Mouse (Mus musculus): ENCODE data around the gene 1700092M07Rik. TPM values are rescaled to one million over a fixed set of nuclear protein-coding genes. Genes with fewer than 3 reads are reported as not detected.

1700092M07Rik gene
- polyA plus RNA-seq, 1 experiment from 2014 or later, result 0.59 TPM

GRCm38 (mm10) chr19:8734334-8734733 lies 6.2 kb upstream of the 1700092M07Rik start:
- ATAC-seq (ENCODE audit: low FRiP score, low TSS enrichment) (no peak), DNase-seq (ENCODE audit: low spot score) (no peak)
- Histone ChIP-seq H3K27me3 (ENCODE audit: control insufficient read depth, insufficient read depth, low read length) (no peaks in the 10 kb centered on the region), H3K36me3 (ENCODE audit: control insufficient read depth, insufficient read depth, low read length) (peaks cover 3% of the 10 kb centered on the region; the same call in 1 of the 2 replicates), H3K27ac (replicated peaks) (no peak overlapping the region), H3K4me1 (replicated peaks; ENCODE audit: control insufficient read depth, insufficient read depth) (no peaks in the 10 kb centered on the region), H3K4me3 (ENCODE audit: low read depth, low read length) (no peak overlapping the region), H3K9me3 (ENCODE audit: control insufficient read depth, low read length) (no peaks in the 10 kb centered on the region), H3K9ac (ENCODE audit: low read length) (no peak overlapping the region), H3K4me2 (replicated peaks; ENCODE audit: low read depth) (no peak overlapping the region)
- TF ChIP-seq EP300 (optimal IDR thresholded peaks at IDR 0.05) (no peak), CTCF (IDR thresholded peaks at IDR 0.05; ENCODE audit: low read depth) (no peak)
- WGBS, result 68% methylated on average over 3 of the region's 3 CpGs

GRCm38 (mm10) chr19:8735389-8736159 lies 4.9 kb upstream of the 1700092M07Rik start, which contains the start of gene Wdr74:
Gene Wdr74, plus strand, starts transcription at chr19:8735827.
- H3K27me3 ChIP-seq (ENCODE audit: control insufficient read depth, insufficient read depth, low read length), result no peaks in the 10 kb centered on the region
- H3K27ac ChIP-seq (replicated peaks), result no peak within 1 kb of the TSS
- peak; percentile 92 for DNase-seq (ENCODE audit: low spot score)
- ATAC-seq (ENCODE audit: low FRiP score, low TSS enrichment), result peak; percentile 90
- H3K4me1 ChIP-seq (replicated peaks; ENCODE audit: control insufficient read depth, insufficient read depth), result no peaks in the 10 kb centered on the region
- peak within 1 kb of the TSS; percentile 66 for H3K4me3 ChIP-seq (ENCODE audit: low read depth, low read length)
- under 1% methylated on average over 31 of the region's 32 CpGs for WGBS
- TF ChIP-seq CTCF (IDR thresholded peaks at IDR 0.05; ENCODE audit: low read depth), result 0 out of 2 replicates have a peak, but pooled peaks have one; percentile 3
- TF ChIP-seq EP300 (optimal IDR thresholded peaks at IDR 0.05), result no peak
- H3K36me3 ChIP-seq (ENCODE audit: control insufficient read depth, insufficient read depth, low read length), result peaks cover 3% of the 10 kb centered on the region; the same call in 1 of the 2 replicates
- H3K9ac ChIP-seq (ENCODE audit: low read length), result peak within 1 kb of the TSS; percentile 73
- H3K4me2 ChIP-seq (replicated peaks; ENCODE audit: low read depth), result peak within 1 kb of the TSS; percentile 74
- no peaks in the 10 kb centered on the region for H3K9me3 ChIP-seq (ENCODE audit: control insufficient read depth, low read length)

GRCm38 (mm10) chr19:8736160-8736467 lies 4.4 kb upstream of the 1700092M07Rik start:
- no peak overlapping the region for H3K27ac ChIP-seq (replicated peaks)

GRCm38 (mm10) chr19:8738911-8739310 lies 1.6 kb upstream of the 1700092M07Rik start:
- no peak for TF ChIP-seq CTCF (IDR thresholded peaks at IDR 0.05; ENCODE audit: low read depth)
- TF ChIP-seq EP300 (optimal IDR thresholded peaks at IDR 0.05), result no peak
- Histone ChIP-seq H3K27ac (replicated peaks) (no peak overlapping the region), H3K4me3 (ENCODE audit: low read depth, low read length) (no peak overlapping the region), H3K9me3 (ENCODE audit: control insufficient read depth, low read length) (no peaks in the 10 kb centered on the region), H3K27me3 (ENCODE audit: control insufficient read depth, insufficient read depth, low read length) (no peaks in the 10 kb centered on the region), H3K4me2 (replicated peaks; ENCODE audit: low read depth) (no peak overlapping the region), H3K4me1 (replicated peaks; ENCODE audit: control insufficient read depth, insufficient read depth) (peaks cover 2% of the 10 kb centered on the region; the same call in 1 of the 2 replicates), H3K36me3 (ENCODE audit: control insufficient read depth, insufficient read depth, low read length) (peaks cover 8% of the 10 kb centered on the region; the same call in 1 of the 2 replicates), H3K9ac (ENCODE audit: low read length) (no peak overlapping the region)
- ATAC-seq (ENCODE audit: low FRiP score, low TSS enrichment) (no peak), DNase-seq (ENCODE audit: low spot score) (no peak)
- 87% methylated on average over 7 of the region's 7 CpGs for WGBS

More at GRCm38 (mm10) chr19:8736160-8736467, 4.4 kb upstream of the 1700092M07Rik start:
- H3K4me1 ChIP-seq (replicated peaks; ENCODE audit: control insufficient read depth, insufficient read depth), result 0 out of 2 replicates have a peak, but pooled peaks cover 2% of the 10 kb centered on the region
- TF ChIP-seq EP300 (optimal IDR thresholded peaks at IDR 0.05) (no peak), CTCF (IDR thresholded peaks at IDR 0.05; ENCODE audit: low read depth) (no peak)
- no peak for ATAC-seq (ENCODE audit: low FRiP score, low TSS enrichment)
- H3K27me3 ChIP-seq (ENCODE audit: control insufficient read depth, insufficient read depth, low read length), result no peaks in the 10 kb centered on the region
- H3K36me3 ChIP-seq (ENCODE audit: control insufficient read depth, insufficient read depth, low read length), result peaks cover 3% of the 10 kb centered on the region; the same call in 1 of the 2 replicates
- peak overlapping the region; percentile 66 for H3K4me3 ChIP-seq (ENCODE audit: low read depth, low read length)
- no peak for DNase-seq (ENCODE audit: low spot score)
- peak overlapping the region; percentile 73 for H3K9ac ChIP-seq (ENCODE audit: low read length)
- 2% methylated on average over 11 of the region's 11 CpGs for WGBS
- H3K9me3 ChIP-seq (ENCODE audit: control insufficient read depth, low read length), result no peaks in the 10 kb centered on the region
- H3K4me2 ChIP-seq (replicated peaks; ENCODE audit: low read depth), result peak overlapping the region; percentile 74

- ATAC-seq (ENCODE audit: low FRiP score, low TSS enrichment) (no peak), DNase-seq (ENCODE audit: low spot score) (no peak)
- Histone ChIP-seq H3K4me3 (ENCODE audit: low read depth, low read length) (no peak overlapping the region), H3K4me1 (replicated peaks; ENCODE audit: control insufficient read depth, insufficient read depth) (peaks cover 2% of the 10 kb centered on the region; the same call in 1 of the 2 replicates), H3K27ac (replicated peaks) (no peak overlapping the region), H3K36me3 (ENCODE audit: control insufficient read depth, insufficient read depth, low read length) (peaks cover 8% of the 10 kb centered on the region; the same call in 1 of the 2 replicates), H3K9ac (ENCODE audit: low read length) (no peak overlapping the region), H3K4me2 (replicated peaks; ENCODE audit: low read depth) (no peak overlapping the region), H3K27me3 (ENCODE audit: control insufficient read depth, insufficient read depth, low read length) (no peaks in the 10 kb centered on the region), H3K9me3 (ENCODE audit: control insufficient read depth, low read length) (no peaks in the 10 kb centered on the region)
- 91% methylated on average over 6 of the region's 6 CpGs for WGBS
- TF ChIP-seq EP300 (optimal IDR thresholded peaks at IDR 0.05), result no peak
These were observed 872 bp upstream of the 1700092M07Rik start for GRCm38 (mm10) chr19:8739646-8740045.

Data from stomach, postnatal 0 days (tissue).